Mouse (Mus musculus) heart, embryonic 16.5 days (tissue): ENCODE data around the gene Sh3bgrl. TPM values are rescaled to one million over a fixed set of nuclear protein-coding genes. Genes with fewer than 3 reads are reported as not detected.

Experiments
- polyA plus RNA-seq: library from polyadenylated mRNA; unstranded; fragments of >200 nt; fragmentation: Nextera tagmentation; extraction: Ambion mirVana; gene quantifications from 2 replicates; pipeline ENCODE4 v1.2.1, GENCODE M21; 2015

Gene Sh3bgrl
- polyA plus RNA-seq, 1 experiment from 2014 or later, result 75.2 TPM

Other genes starting within 250 kb of the Sh3bgrl start
- 17.2 and 20.3 TPM in 2 replicates for gene Hmgn5, start 82.0 kb upstream of the Sh3bgrl start, polyA plus RNA-seq
- gene Gm6377, start 101.4 kb downstream of the Sh3bgrl start, polyA plus RNA-seq, result 0.08 TPM in 1 of 2 replicates, not detected in the other